Mouse (Mus musculus) hindbrain, embryonic 12.5 days (tissue): ENCODE data around the gene Otx2. TPM values are rescaled to one million over a fixed set of nuclear protein-coding genes. Genes with fewer than 3 reads are reported as not detected.
A peak's percentile ranks its signal among the peaks of the same experiment; 100 is the strongest.

Source experiments
- ATAC-seq: fragments of 200-750 bp; cut with Nextera tagmentation; 2 replicates; pipeline ENCODE4 v1.8.0; 2017; ENCODE audit warnings: moderate TSS enrichment; ENCODE audit not compliant: low FRiP score
- H3K27ac ChIP-seq: fragments of 300-500 bp; sonication (generic); 2 replicates; pipeline ENCODE4 v1.5.1; 2016; ENCODE audit warnings: mild to moderate bottlenecking
- H3K27me3 ChIP-seq: fragments of 300-500 bp; sonication (generic); 2 replicates; pipeline ENCODE4 v1.6.1; 2016; ENCODE audit warnings: mild to moderate bottlenecking
- H3K36me3 ChIP-seq: fragments of 300-500 bp; sonication (generic); 2 replicates; pipeline ENCODE4 v1.6.1; 2016; ENCODE audit warnings: mild to moderate bottlenecking
- H3K4me1 ChIP-seq: fragments of 300-500 bp; sonication (generic); 2 replicates; pipeline ENCODE4 v1.6.1; 2016
- H3K4me2 ChIP-seq: fragments of 300-500 bp; sonication (generic); replicated peaks from 2 replicates; pipeline ENCODE4 v1.6.1; 2016; ENCODE audit warnings: mild to moderate bottlenecking
- H3K4me3 ChIP-seq: fragments of 300-500 bp; sonication (generic); 2 replicates; pipeline ENCODE4 v1.5.1; 2016; ENCODE audit warnings: mild to moderate bottlenecking
- H3K9ac ChIP-seq: fragments of 300-500 bp; sonication (generic); 2 replicates; pipeline ENCODE4 v1.6.1; 2016; ENCODE audit warnings: mild to moderate bottlenecking, moderate library complexity
- H3K9me3 ChIP-seq: fragments of 300-500 bp; sonication (generic); replicated peaks from 2 replicates; pipeline ENCODE4 v1.6.1; 2016; ENCODE audit warnings: mild to moderate bottlenecking
- WGBS: fragments of 180-500 bp; shearing (Covaris S2); methylation state at CpG from one replicate; pipeline ENCODE4 v1.1.7; 2016; 5-methylcytosine and 5-hydroxymethylcytosine counted together
- polyA plus RNA-seq: library from polyadenylated mRNA; unstranded; fragments of >200 nt; fragmentation: Nextera tagmentation; extraction: Ambion mirVana; gene quantifications from 2 replicates; pipeline ENCODE4 v1.2.1, GENCODE M21; 2016

Otx2 gene
- polyA plus RNA-seq, 1 experiment from 2014 or later: 15.8 TPM

DNA sequence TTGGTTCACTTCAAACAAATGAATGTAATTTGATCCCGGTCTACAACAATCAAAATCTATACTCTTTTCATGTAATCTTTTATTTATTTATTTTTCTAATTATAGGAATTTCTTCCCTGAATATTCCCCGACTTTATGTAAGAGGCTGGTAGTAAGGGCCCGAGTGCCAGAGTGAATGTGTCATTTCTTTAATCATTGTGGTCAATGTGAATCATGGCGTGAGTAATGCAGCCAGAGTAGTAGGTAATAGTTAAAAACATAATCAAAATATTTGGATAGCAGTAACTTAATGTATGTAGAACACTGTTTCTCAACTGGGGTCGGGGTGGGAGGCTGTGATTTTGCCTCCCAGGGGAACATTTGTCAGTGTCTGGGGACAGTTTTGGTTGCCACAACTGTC, 6.0 kb upstream of the Otx2 start:
- Histone ChIP-seq H3K27me3 (peaks cover 39% of the 10 kb centered on the region), H3K4me3 (no peak overlapping the region), H3K4me1 (no peaks in the 10 kb centered on the region), H3K9ac (no peak overlapping the region), H3K27ac (no peak overlapping the region), H3K4me2 (no peak overlapping the region), H3K9me3 (no peaks in the 10 kb centered on the region), H3K36me3 (no peaks in the 10 kb centered on the region)
- ATAC-seq: no peak
- WGBS: 79% methylated on average over 5 of the region's 5 CpGs

- Histone ChIP-seq H3K27me3 (peaks cover 48% of the 10 kb centered on the region), H3K9me3 (no peaks in the 10 kb centered on the region), H3K4me1 (no peaks in the 10 kb centered on the region), H3K27ac (no peak overlapping the region), H3K4me3 (no peak overlapping the region), H3K36me3 (no peaks in the 10 kb centered on the region), H3K4me2 (no peak overlapping the region), H3K9ac (no peak overlapping the region)
- 85% methylated on average over 3 of the region's 3 CpGs for WGBS
- no peak for ATAC-seq
Observed at GRCm38 (mm10) chr14:48678674-48679073, 5.1 kb upstream of the Otx2 start.

GRCm38 (mm10) chr14:48674036-48674831, 615 bp upstream of the Otx2 start:
- no peak overlapping the region for H3K9ac ChIP-seq
- peaks cover 89% of the 10 kb centered on the region for H3K27me3 ChIP-seq
- H3K36me3 ChIP-seq: no peaks in the 10 kb centered on the region
- no peaks in the 10 kb centered on the region for H3K9me3 ChIP-seq
- H3K4me3 ChIP-seq: peak overlapping the region; percentile 13; the same call in 1 of the 2 replicates
- no peak overlapping the region for H3K27ac ChIP-seq
- no peaks in the 10 kb centered on the region for H3K4me1 ChIP-seq
- 1% methylated on average over 36 of the region's 36 CpGs for WGBS
- H3K4me2 ChIP-seq: peak overlapping the region; percentile 21
- ATAC-seq: peak; percentile 58; the same call in 1 of the 2 replicates

GRCm38 (mm10) chr14:48672611-48673176, 925 bp downstream of the Otx2 start:
- 15% methylated on average over 10 of the region's 10 CpGs for WGBS
- no peaks in the 10 kb centered on the region for H3K36me3 ChIP-seq
- H3K4me1 ChIP-seq: 0 out of 2 replicates have a peak, but pooled peaks cover 3% of the 10 kb centered on the region
- no peak overlapping the region for H3K4me3 ChIP-seq
- no peak overlapping the region for H3K27ac ChIP-seq
- peaks cover 93% of the 10 kb centered on the region for H3K27me3 ChIP-seq
- H3K9ac ChIP-seq: no peak overlapping the region
- H3K4me2 ChIP-seq: no peak overlapping the region
- H3K9me3 ChIP-seq: no peaks in the 10 kb centered on the region
- no peak for ATAC-seq

DNA sequence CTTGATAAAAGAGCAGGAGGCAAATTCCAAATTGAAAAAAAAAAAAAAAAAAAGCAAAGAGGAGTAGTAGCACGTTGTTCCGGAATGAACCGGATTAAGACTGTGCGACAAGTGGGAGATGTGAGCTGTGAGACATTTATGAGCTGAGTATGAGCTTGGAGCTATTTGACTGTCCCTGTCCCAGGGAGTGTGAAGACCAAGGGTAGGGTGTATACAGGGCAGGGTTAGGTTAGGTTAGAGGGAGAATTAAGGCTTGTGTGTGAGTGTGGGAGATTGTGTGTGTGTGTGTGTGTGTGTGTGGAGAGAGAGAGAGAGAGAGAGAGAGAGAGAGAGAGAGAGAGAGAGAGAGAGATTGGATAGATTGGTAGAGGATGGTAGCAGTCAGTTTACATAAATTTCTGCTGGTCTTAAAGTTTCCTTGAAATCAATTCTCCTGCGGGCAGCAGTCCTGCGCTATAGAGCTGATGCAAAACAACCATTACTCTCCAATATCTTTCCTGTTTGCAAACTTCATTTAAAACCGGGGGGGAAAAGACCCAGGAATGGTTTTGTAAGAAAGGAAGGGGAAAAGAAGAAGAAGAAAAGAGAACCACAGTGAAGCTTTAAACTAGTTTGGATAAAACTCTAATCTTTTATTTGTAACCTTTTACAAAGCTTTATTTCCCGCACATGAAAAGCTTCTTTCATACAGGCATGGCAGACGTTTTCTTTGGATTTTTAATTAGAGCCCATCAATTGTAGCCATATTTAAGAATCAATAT, 2.0 kb downstream of the Otx2 start:
- 29% methylated on average over 9 of the region's 9 CpGs for WGBS
- 0 out of 2 replicates have a peak, but pooled peaks cover 3% of the 10 kb centered on the region for H3K4me1 ChIP-seq
- no peak for ATAC-seq
- peaks cover 94% of the 10 kb centered on the region for H3K27me3 ChIP-seq
- H3K36me3 ChIP-seq: no peaks in the 10 kb centered on the region
- H3K9ac ChIP-seq: no peak overlapping the region
- no peaks in the 10 kb centered on the region for H3K9me3 ChIP-seq
- H3K4me3 ChIP-seq: no peak overlapping the region
- no peak overlapping the region for H3K4me2 ChIP-seq
- H3K27ac ChIP-seq: no peak overlapping the region

DNA sequence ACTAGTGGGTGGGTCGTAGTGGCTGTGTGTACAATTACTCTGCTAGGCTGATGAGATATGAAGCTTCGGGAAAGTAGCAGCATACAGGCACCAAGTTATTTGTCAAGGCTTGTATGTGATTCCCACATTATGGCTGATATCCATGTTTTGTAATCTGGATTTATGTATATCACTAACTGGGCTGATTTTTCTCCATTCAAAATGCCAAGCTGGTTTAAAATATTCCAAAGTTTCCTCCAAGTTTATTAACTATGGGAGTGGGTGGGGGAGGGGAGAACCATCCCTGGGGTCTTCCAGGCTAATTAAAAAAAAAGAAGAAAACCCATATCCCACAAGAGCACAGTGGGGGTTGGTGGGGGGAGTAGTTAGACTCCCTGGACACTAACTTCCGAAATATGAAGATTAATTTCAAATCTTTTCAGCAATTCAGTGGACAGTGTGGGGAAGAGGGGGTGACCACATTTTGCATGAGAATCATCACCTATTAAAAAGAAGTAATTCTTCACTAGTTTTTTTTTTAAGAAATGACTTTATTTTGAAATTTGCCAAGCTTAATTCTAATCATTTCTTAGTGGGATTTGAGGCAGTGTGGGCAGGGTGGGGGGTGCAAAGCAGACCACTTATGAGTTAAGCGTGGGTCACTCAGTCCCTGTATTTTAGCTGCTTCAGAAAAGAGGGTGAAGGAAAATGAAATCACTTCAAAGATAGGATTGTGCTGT, 2.7 kb downstream of the Otx2 start:
- peaks cover 94% of the 10 kb centered on the region for H3K27me3 ChIP-seq
- H3K36me3 ChIP-seq: no peaks in the 10 kb centered on the region
- H3K9me3 ChIP-seq: no peaks in the 10 kb centered on the region
- H3K4me1 ChIP-seq: peaks cover 10% of the 10 kb centered on the region; the same call in 1 of the 2 replicates
- WGBS: 38% methylated on average over 4 of the region's 4 CpGs
- no peak overlapping the region for H3K9ac ChIP-seq
- H3K4me3 ChIP-seq: no peak overlapping the region
- ATAC-seq: no peak
- H3K27ac ChIP-seq: no peak overlapping the region
- no peak overlapping the region for H3K4me2 ChIP-seq

GRCm38 (mm10) chr14:48670258-48670630, 3.4 kb downstream of the Otx2 start:
- Histone ChIP-seq H3K4me3 (no peak overlapping the region; the same call in 1 of the 2 replicates), H3K9me3 (no peaks in the 10 kb centered on the region), H3K9ac (no peak overlapping the region), H3K27ac (no peak overlapping the region), H3K36me3 (no peaks in the 10 kb centered on the region), H3K4me2 (no peak overlapping the region), H3K4me1 (peaks cover 12% of the 10 kb centered on the region; the same call in 1 of the 2 replicates), H3K27me3 (peaks cover 94% of the 10 kb centered on the region)
- no peak for ATAC-seq
- 3% methylated on average over 3 of the region's 3 CpGs for WGBS

GRCm38 (mm10) chr14:48669541-48670257, 3.9 kb downstream of the Otx2 start:
- Histone ChIP-seq H3K4me3 (no peak overlapping the region; the same call in 1 of the 2 replicates), H3K36me3 (no peaks in the 10 kb centered on the region), H3K27ac (peak overlapping the region; percentile 35; the same call in 1 of the 2 replicates), H3K4me2 (no peak overlapping the region), H3K9ac (no peak overlapping the region), H3K9me3 (no peaks in the 10 kb centered on the region), H3K4me1 (peaks cover 12% of the 10 kb centered on the region; the same call in 1 of the 2 replicates), H3K27me3 (peaks cover 94% of the 10 kb centered on the region)
- no peak for ATAC-seq
- WGBS: 2% methylated on average over 18 of the region's 18 CpGs

DNA sequence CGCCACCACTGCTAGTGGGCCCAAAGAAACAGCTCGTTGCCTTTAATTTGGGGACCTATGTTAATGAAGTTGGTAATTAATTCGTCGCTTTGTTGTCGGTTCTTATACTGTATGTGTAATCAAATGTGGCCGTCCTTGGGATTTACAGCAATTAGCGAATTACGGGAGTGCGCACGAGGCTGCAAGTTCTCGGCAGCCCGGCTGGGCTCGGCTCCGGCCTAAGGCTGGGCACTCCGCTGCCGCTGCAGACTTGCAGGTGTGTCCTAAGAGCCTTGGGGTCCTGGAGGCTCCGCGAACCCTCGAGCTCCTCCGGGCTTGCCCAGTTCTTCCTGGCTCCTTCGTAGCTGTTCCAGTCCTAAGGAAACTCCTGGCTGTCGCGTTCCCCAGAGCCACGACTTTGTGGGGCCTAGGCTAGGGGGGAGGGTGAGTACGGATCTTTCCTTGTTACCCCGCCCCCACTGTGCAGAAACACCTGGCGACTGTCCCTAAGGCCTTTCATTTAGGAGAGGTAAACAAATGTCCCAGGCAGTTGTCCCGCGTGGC, 4.8 kb downstream of the Otx2 start:
- Histone ChIP-seq H3K4me3 (peak overlapping the region; percentile 3; the same call in 1 of the 2 replicates), H3K27me3 (peaks cover 88% of the 10 kb centered on the region), H3K36me3 (no peaks in the 10 kb centered on the region), H3K9ac (no peak overlapping the region), H3K4me1 (peaks cover 12% of the 10 kb centered on the region; the same call in 1 of the 2 replicates), H3K4me2 (no peak overlapping the region; the same call in 1 of the 2 replicates), H3K9me3 (no peaks in the 10 kb centered on the region), H3K27ac (no peak overlapping the region)
- ATAC-seq: peak; percentile 14; the same call in 1 of the 2 replicates
- 1% methylated on average over 29 of the region's 29 CpGs for WGBS

- ATAC-seq: no peak
- WGBS: 1% methylated on average over 11 of the region's 11 CpGs
- peaks cover 86% of the 10 kb centered on the region for H3K27me3 ChIP-seq
- no peak overlapping the region for H3K9ac ChIP-seq
- no peak overlapping the region for H3K4me2 ChIP-seq
- no peaks in the 10 kb centered on the region for H3K36me3 ChIP-seq
- H3K4me1 ChIP-seq: peaks cover 12% of the 10 kb centered on the region; the same call in 1 of the 2 replicates
- H3K27ac ChIP-seq: no peak overlapping the region
- H3K9me3 ChIP-seq: no peaks in the 10 kb centered on the region
- no peak overlapping the region for H3K4me3 ChIP-seq
Observed at GRCm38 (mm10) chr14:48668051-48668481, 5.6 kb downstream of the Otx2 start.

- WGBS: under 1% methylated on average over 12 of the region's 12 CpGs
- Histone ChIP-seq H3K9me3 (no peaks in the 10 kb centered on the region), H3K9ac (no peak overlapping the region), H3K36me3 (no peaks in the 10 kb centered on the region), H3K4me2 (no peak overlapping the region), H3K27ac (no peak overlapping the region), H3K4me1 (peaks cover 12% of the 10 kb centered on the region; the same call in 1 of the 2 replicates), H3K27me3 (peaks cover 87% of the 10 kb centered on the region), H3K4me3 (no peak overlapping the region)
- ATAC-seq: no peak
Observed at GRCm38 (mm10) chr14:48667396-48667795, 6.2 kb downstream of the Otx2 start.
